Mouse (Mus musculus) spleen, postnatal 14 days (tissue): ENCODE data around the gene Gm20547.

Source experiments
- DNase-seq, 2 experiments: peaks; one replicate each; pipeline ENCODE4 v3.0.0; 2021 to 2022; ENCODE audit warnings: low spot score in 2 of 2

The Gm20547 gene

DNA sequence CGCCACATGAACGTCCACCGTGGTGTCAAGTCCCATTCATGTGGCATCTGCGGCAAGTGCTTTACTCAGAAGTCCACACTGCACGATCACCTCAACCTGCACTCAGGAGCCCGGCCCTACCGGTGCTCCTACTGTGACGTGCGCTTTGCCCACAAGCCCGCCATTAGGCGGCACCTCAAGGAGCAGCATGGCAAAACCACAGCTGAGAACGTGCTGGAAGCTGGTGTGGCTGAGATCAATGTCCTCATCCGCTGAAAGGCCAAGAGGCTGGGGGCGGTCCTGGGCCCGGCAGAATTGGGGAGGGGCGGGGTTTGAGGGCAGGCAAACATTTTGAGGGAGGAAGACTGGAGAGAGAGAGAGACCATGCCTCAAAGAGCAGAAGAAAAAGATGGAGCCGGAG lies 14.5 kb upstream of the Gm20547 start:
- DNase-seq: no peak

DNA sequence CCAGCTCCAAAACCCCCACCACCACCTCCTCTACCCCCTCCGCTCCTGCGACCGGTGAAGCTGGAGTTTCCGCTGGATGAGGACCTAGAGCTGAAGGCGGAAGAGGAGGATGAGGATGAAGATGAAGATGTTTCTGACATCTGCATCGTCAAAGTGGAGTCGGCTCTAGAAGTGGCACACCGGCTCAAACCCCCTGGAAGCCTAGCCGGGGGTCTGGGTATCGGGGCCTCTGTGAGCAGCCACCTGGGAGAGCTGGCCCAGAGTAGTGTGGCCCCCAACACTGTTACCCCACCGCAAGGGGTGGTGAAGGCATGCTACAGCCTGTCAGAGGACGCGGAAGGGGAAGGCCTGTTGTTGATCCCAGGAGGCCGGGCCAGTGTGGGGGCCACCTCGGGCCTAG lies 13.9 kb upstream of the Gm20547 start:
- DNase-seq: no peak

DNA sequence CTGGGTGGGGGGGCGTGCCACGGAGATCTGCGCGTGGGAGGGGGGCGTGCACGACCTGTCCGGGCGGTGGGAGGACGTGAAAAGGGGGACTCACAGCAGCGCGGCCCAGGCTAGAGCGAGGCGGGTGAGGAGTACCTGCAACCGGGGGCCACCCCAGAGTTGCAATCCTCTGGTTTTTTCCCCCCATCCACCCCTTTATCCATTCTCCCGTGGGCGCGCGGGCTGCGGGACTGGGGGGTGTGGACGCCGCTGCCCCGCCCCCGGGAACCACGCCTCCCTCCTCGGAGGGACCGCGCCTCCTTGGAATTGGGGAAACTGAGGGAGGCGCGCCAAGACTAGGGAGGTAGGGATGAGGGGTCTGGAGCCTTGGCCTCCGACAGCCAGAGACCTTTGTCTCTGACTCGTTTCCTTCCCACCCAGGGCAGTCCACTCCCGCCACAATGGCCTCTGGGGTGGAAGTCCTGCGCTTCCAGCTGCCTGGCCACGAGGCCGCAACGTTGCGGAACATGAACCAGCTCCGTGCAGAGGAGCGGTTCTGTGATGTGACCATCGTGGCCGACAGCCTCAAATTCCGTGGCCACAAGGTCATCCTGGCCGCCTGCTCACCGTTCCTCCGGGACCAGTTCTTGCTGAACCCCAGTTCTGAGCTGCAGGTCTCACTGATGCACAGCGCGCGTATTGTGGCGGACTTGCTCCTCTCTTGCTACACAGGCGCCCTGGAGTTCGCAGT lies 13.1 kb upstream of the Gm20547 start:
- no peak for DNase-seq

DNA sequence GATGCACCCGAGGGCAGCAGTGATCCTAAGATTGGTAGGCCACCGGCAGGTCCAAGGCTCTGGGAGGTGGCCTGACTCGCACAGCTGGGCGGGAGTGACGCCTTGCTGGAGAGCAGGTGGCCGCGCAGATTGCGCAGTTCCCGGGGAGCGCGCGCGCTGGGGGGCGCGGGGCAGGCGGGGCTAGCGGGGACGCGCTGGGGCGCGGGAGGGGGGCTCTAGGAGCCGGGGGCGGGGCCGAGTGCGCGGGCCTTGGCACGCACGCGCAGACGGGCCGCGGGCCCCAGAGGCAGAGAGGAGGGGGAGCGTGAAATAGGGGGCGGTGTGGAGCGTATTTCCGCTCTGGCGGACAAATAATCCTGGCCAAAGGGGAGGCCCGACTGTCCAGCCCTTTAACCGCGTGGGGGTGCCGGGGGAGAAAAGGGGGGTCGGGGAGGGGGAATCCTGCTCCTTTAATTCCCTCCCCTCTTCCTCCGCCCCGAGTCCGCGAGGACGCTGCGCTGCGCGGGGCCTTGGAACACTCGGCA lies 12.3 kb upstream of the Gm20547 start:
- DNase-seq: peak; percentile 77 to 84

DNA sequence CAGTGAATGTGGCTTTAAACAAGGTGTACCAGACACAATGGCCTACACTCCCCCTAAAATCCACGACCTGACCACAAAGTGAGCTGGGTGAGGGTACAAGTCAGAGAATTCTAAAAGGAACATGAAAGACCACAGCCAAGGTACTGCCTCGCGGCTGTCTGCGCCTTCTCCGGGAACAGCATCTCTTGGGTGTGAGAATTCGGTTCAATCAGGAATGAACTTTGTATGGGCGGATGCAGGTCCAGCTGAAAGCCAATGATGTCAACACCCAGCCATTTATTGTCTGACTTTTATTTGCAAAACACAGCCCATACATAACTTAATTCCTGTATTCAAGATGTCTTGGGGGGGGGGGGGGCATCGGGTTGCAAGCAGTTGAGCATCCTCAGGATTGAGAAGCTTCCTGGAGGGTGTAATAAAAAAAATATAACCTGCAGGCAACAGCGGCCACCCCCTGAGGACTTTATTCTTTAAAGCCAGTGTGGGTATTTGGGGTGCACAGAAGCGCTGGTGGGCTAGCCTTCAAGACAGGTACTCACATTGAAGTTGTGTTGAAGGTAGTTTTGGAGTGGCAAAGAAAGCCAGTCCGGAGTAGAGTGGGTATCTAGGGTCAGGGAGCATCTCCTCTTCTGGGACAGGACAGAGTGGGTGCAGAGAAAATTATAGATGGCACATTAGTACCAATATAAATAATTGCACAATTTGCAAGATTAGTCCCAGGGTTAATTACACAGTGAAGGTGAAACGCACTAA lies 11.4 kb upstream of the Gm20547 start:
- no peak for DNase-seq

DNA sequence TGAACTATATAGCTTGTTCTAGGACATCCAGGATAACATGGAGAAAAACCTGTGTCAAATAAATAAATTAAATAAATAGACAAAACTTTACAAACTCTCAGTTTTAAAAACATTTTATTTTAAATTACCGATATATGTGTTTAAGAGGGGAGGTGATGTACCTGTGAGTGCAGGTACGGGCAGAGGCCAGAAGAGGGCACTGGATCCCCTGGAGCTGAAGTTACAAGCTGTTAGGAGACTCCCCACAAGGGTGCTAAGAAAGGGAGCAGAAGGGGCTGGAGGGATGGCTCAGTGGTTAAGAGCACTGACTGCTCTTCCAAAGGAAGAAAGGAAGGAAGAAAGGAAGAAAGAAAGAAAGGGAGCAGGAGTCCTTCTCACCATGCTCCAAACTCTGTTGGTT lies 9.5 kb upstream of the Gm20547 start:
- DNase-seq: no peak

DNA sequence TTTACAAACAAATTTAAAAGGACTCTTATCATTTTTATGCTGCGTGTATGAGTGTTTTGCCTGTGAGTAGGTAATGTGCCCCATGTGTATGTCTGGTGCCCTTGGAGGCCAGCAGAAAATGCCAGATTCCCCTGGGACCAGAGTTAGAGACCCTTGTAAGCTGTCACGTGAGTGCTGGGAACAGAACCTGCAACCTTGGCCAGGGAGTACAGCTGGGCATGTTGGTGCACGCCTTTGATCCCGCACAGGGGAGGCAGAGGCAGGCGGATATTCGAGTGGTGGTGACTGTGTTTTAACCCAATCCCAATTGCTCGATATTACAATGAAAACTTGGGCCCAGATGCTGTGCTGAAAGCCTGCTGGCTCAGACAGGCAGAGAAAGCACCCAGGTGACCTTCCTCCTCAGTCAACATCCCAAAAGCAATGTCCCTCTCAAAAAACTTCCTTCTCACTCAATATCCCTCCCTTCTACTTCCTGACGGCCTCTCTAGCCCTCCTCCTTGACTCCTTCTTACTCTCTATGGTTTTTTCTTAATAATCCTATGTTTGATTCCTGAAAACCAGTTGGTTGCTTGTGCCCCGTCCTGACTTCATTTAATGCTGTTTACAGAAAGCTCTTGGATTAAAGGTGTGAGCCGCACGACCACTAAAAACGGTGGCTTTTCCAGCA lies 8.4 kb upstream of the Gm20547 start:
- DNase-seq: no peak

DNA sequence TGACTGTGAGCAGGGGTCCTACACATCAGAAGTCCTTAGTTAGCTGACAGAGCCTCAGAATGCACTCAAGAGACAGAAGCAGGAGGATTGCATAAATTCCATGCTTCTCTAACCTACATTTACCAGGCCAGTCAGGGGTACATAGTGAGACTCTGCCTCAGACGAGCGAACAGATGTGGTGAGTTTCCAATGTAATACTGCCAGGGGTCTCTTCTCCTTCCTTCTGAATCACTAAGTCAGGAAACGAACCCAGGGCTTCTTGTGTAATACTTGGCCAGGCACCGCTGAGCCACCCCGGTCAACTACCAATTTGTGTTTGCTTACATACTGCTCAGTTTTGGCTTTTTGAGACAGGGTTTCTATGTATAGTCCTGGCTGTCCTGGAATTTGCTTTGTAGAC lies 6.1 kb upstream of the Gm20547 start:
- DNase-seq: no peak

DNA sequence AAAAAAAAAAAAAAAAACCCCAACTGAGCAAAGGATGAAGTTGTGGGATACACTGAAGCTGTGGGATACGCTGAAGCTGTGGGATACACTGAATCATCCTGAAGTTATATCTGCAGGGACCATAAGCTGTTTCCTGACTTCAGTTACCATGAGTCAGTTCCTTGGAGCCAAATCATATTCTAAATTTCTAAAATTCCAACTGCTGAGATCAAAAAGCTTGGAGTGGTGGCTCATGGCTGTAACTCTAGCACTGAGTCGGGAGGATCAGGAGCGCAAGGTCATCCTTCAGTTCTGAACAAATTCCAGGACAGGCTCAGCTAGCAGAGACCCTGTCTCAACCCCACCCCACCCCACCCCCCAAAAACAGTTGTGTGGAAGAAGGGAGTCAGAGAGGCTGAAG lies 3.8 kb upstream of the Gm20547 start:
- DNase-seq: no peak

DNA sequence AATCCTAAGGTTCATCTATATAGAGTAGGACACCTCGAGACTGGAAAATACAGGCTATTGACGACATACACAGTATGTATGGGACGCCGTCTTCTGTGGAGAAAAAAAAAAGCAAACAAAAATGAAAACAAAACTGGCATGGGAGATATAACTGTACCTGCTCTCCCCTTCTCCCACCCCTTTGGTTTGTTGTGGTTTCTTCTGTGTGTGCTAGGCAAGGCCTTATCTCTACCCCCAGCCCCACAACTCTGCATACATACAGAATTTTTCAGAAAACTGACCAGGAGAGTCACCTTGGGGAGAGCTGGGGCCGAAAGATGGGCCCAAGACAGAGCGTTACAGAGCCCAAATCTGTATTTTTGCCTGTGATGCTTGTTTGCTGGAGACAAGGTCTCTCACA lies 2.9 kb upstream of the Gm20547 start:
- no peak for DNase-seq

DNA sequence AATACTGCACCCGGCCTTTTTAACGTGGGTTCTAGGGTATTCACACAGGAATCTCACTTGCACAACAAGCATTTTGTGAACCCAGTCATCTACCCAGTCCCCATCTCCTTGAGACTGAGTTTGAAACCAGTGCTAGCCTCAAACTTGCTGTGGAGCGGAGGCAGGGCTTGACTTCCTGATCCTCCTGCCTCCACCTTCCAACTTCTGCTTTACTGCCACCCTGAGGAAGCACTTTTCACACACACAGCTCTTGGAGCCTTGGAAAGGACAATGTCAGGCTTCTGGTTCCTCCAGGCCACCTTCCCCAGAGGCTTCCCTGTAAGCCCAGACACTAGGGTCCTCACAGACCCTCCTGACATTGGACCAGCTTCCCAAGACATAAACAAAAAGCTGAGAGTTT lies 1.5 kb upstream of the Gm20547 start:
- no peak for DNase-seq

DNA sequence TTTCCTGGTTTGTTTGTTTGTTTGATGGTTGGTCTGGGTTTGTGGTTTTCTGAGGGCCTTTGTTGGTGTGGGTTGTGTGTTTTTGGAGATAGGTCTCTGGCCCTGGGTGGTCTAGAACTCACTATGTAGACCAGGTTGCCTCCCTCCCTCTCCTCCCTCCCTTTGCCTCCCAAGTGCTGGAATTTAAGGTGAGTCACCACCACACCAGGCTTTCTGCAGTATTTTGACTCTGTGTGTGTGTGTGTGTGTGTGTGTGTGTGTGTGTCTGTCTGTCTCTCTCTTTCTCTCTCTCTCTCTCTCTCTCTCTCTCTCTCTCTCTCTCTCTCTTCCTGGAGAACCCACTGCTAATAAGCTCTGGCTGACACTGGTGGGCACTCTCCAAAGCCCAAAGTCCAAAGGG lies 676 bp downstream of the Gm20547 start:
- DNase-seq: no peak

DNA sequence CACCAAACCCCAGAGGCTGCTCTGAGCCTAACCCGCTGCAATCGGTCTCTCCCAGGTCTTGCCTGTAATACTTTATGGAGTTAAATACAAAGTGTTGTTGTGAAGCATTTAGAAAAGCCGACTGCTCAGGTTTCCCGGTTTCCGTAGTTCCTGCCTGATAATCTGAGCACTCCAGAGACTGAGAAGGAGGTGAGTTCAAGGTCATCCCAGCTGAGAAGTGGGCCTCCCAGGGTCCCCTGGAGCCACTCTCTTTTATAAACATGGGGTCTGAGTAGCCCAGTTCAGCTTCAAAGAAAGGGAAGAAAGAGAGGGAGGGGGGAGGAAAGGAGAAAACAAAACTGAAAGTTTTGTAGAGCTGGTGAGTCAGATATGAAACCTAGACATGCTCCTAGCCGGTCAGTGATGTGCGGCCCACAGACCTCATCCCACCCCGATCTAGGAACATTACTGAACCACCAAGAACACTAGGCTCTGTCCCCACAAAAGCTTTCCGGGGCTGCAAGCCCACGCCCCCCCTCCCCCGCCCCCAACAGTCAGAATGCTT lies 2.4 kb downstream of the Gm20547 start, which contains the start of gene Zbtb12:
Zbtb12 (plus strand) TSS at position 148 of the 544 bp plus-strand sequence.
- no peak for DNase-seq

DNA sequence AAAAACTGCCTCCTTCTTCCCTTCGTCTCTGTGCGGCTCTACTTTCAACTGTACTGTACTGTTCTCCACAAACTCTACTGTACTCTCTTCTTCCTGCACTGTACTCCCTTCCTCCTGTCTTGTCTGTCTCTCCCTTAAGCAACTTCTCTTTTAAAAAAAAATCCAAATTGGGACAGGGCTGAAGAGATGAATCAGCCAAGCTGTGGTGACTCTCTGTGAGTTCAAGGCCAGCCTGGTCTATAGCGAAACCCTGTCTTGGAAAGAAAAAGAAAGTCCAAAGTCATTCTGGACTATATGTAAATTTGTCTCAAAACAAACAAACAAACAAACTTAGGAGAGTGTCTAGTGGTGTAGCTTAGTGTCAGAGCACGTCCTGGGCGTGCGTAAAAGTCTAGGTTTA lies 7.5 kb downstream of the Gm20547 start:
- no peak for DNase-seq

DNA sequence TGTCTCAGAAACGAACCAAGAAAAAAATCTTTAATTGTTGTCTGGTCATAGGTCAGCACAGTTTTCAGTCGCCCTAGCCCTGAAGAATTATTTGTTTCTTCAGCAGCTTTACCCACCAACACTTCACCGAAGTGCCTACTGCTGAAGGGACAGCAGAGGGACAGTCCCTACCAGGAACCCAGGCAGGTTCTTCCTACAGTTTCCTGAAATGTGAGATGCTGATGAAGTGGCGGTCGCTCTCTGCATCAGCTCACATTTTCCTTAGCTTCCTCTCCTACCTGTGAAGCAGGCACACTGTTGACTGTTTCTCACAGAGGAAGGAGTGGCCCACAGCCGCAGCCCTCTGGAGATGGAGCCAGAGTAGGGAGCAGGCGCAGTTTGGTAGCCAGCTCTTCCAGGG lies 15.9 kb downstream of the Gm20547 start:
- no peak for DNase-seq

DNA sequence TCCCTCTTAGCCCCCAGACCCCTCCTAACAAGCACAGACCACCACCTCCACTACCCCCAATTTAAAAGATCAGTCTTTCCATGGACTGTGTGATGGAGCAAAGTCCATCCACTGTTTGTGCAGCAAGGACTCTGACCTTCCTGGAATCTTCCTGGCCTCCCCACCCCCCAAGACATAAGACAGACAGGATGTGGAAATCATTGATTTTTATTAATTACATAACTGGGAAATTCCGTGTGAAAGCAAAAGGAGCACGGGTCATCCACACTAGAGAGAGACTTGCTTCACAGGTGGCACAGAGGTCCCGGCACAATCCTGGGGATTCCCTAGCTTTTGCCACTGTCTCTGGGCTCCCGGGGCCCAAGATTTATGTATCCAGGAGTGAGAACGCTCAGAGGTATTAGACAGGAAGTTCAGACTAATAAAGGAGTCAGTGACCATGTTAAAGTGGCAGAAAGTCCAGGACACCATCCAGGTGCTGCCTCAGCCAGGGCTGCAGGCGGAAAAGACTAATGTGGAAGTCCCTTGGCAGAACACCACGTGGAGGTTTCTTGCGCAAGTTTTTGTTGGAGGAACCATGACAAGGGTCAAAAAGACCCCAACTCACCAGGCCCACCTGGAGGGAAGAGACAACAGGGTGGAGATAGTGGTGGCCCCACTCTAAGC lies 19.3 kb downstream of the Gm20547 start, which contains the start of gene Cfb:
Cfb (minus strand) TSS at position 103 of the 666 bp plus-strand sequence.
- no peak for DNase-seq

DNA sequence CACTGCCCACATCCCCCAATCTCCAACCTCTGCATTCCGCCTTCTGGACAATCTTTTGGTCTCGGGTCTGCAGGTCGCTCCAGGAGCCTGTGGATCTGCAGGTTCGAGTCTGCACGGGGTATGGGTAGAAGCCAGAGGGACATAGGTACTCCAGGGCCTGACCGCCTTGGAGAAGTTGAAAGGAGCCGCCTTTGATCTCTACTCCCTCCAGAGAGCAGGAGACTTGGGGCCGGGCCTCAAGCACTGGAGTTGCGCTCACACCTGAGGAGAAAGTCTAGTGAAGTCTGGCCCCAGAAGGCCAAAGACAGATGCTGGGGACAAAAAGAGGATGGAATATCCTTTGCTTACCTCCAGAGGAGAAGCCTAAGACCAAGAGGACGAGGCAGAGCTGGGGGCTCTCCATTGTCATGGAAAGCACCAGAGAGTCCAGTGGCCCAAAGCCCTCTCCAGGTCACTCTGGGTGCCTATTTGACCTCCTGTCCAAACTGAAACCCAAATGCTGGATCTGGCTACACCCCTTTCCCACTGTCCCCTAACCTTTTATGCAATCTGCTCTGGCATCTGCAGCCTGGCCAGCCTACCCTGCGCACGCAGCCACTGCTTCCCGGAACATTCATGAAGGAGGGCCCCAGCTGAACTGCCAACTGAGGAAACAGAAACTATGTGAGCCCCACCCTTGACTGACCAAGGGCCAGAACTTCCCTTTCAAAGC lies 20.0 kb downstream of the Gm20547 start:
- peak in 1 of 2 experiments; percentile 5 for DNase-seq

DNA sequence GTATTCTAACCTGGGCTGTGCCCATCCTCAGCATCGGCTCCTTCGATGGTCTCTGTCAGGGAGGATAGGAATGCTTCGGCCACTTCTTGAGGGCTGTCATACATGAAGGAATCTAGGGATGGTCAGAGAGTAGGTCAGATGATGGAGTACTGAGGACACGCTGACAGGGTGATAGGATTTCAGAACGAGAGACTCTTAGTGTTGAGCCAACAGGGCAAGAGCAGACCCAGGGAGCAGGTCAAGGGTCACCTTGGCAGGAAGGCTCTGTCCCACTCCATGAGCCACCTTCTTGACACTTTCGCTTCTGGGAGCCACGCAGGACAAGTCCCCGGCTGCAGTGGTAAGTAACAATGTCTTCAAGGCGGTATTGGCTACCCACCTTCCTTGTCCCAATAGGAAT lies 21.3 kb downstream of the Gm20547 start:
- no peak for DNase-seq

DNA sequence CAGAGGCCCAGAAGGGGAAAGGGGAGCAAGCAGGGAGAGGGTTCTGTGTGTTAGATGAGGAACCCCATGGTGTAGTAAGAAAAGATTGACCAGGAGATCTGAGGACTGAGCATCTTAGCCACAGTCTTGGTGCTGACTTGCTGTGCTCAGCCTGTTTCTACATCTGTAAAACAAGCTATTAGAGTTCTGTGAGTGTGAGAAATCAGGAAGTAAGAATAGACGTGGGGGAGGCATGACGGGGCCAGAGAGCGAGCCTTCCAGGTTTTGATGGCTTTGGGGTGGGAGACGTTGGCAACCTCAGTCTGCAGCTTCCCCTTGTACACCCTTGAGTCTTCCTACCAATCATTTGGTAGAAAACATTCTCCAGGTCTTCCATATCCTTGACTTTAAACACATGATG lies 23.2 kb downstream of the Gm20547 start:
- no peak for DNase-seq

DNA sequence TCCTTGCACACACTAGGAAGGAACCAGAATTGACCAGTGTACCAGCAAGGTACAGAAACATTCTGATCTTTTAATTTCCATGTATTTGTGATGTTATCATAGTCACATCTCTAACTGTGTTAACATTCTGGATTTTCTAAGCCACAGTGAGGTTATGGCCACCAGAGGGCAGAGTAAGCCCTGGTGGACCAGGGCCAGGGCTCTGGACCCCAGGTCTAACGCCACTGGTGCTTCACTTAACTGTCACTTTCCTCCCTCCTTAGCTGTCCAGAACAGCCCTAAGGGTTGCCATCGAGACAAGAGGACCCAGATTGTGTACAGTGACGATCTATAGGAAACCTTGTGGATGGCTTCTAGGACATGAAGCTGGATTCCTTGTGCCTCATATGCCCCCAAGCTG lies 26.0 kb downstream of the Gm20547 start:
- DNase-seq: peak in 1 of 2 experiments; percentile 57

DNA sequence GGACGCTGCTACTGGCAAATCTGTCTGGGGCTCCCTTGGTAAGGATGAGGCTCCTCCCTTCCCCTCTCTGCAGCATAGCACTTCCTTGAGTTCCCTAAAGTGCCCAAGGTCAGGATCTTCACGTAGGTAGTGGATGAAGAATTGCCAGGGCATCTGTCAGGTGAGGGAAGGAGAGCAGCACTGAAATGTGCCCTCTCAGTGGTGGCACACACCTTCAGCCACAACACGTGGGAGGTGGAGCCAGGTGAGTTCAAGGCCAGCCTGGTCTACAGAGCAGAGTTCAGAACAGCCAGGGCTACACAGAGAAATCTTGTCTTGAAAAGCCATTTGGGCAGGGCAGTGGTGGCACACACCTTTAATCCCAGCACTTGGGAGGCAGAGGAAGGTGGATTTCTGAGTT lies 27.1 kb downstream of the Gm20547 start:
- no peak for DNase-seq
